Mouse (Mus musculus): ENCODE results near the gene Cacng7.

DNA sequence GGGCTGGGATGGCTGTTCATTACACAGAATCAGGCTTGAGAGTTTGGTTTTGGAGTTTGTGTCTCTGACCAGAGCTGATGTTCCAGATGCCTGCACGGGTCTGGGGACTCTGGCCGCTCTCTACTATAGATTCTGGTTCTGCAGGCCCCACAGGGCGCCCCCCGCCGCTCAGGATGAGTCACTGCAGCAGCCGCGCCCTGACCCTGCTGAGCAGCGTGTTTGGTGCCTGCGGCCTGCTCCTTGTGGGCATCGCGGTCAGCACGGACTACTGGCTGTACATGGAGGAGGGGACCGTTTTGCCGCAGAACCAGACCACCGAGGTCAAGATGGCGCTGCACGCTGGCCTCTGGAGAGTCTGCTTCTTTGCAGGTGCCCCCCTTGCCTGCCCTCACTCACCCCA, 3.7 kb downstream of the Cacng7 start:
- TF ChIP-seq CTCF (IDR thresholded peaks at IDR 0.05; ENCODE audit: borderline replicate concordance, insufficient read depth, low read length): no peak
- no peak for TF ChIP-seq POLR2A (IDR thresholded peaks at IDR 0.05; ENCODE audit: low read depth, low read length)
